Mouse (Mus musculus) heart, postnatal 25 days (tissue): Measurements from ENCODE around the gene Sdk2. TPM values are rescaled to one million over a fixed set of nuclear protein-coding genes. Genes with fewer than 3 reads are reported as not detected.

ENCODE experiments used
- DNase-seq: peaks from one replicate; pipeline ENCODE4 v3.0.0; 2022; ENCODE audit warnings: low spot score
- intact Hi-C: fragments of 180-260 bp; cut with DNase I; formaldehyde crosslinking; loops from one replicate; pipeline ENCODE4 v1.15.1; 2025
- total RNA-seq, 2 experiments: library from RNA; stranded (reverse); gene quantifications; 2 replicates each; pipeline ENCODE4 v1.2.3; 2021

Gene Sdk2
- 1 to 10 TPM; 1.2 to 2.0 TPM for total RNA-seq

DNA sequence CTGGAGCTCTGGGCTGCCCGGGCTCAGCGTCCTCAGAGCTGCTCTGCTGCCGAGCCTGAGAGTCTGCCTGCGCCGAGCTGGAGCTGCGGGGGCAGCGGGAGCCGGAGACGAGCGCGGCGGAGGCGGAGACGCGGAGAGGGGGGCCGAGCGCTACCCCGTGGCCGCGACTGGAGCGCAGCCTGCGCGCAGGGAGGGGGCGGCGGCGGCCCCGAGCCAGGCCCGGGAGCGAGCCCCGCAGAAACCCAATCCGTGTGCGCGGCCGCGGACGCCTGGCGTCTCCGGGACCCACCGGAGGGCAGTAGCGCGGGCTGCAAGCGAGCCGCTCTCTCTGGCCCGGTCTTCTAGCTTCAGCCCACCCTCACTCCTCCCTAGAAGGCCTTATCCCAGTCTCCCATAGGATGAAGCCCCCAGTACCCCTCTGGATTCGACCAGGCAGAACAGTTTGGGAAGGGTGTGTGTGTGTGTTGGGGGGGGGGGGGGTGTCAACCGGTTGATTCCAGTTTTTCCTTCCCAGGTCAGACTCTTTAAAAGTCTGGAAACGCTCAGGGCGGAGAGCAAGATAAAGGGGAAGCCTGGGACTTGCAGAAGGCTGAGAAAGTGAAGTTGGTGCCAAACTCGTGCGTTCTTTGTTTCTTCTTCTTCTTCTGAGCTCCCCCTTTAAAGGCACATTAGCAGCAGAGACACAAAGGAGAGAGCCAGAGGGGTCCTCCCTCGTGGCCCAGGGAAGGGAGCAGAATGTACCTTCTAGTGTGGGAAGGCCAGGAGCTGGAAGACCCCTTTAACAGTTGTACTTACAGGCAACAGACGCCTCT lies at the start of gene Sdk2:
Gene Sdk2 (minus strand): TSS at position 96 of the 812 bp plus-strand sequence.
- peak; percentile 31 for DNase-seq
- intact Hi-C loops = loop anchor here (5.0 kb wide), 1 partner anchor 200 kb away; no protein-coding TSS in a partner anchor

DNA sequence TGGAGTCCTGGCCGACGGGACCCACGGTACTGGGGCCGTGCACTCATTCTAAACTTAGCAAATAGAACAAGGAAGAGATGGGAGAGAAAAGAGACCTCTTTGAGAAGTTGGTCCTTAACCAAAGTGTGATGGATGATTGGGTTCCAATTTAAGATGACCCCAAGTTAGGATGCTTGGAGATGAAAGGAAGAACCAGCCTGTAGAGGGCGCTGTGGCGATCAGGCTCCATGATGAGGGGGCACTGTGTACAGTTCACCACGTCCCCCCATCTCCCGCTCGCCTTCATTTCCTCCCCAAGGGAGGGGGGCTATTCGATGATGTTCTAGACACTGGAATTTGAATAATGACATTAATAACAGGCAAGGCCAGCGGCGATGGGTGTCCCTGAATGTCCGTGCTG lies 48.2 kb upstream of the Sdk2 start:
- no peak for DNase-seq
- intact Hi-C loops = no loop called here

DNA sequence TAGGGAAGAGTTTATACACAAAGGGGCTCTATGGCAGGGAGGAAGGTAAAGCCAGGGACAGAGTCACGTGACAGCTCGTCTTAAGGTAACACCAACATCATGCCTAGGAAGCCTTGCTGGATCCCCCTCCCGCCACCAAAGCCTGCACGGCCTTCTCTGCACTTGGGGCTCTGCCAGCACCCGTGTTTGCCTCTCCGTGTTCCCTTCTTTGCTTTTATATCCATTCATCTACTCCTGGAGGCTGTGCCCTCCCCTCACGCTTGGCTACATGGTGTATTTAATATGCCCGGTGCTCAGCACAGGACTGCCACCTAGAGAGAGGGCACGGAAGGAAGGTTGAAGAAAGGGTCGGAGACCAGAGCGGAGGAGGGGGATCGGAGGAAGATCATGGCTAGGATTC lies 47.8 kb upstream of the Sdk2 start:
- intact Hi-C loops = no loop called here
- no peak for DNase-seq

DNA sequence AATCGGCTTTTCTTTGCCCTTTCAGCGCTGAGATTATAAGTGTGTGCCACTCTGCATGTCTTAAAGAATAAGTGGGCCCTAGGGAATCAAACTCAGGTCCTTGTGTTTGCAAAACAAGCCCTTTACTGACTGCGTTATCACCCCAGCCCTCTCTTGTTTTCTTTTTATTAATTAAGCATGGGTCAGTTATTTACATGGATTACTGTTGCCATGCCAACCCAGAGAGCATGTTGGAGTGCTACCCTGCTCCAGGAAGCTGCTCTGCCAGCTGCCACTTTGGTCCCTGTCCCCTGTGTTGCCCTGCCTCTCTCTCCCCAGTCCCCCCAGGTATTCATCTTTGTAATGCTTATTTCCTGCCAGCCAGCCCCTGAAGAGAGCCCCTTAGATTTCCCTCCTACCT lies 44.0 kb upstream of the Sdk2 start:
- intact Hi-C loops = no loop called here
- DNase-seq = no peak

DNA sequence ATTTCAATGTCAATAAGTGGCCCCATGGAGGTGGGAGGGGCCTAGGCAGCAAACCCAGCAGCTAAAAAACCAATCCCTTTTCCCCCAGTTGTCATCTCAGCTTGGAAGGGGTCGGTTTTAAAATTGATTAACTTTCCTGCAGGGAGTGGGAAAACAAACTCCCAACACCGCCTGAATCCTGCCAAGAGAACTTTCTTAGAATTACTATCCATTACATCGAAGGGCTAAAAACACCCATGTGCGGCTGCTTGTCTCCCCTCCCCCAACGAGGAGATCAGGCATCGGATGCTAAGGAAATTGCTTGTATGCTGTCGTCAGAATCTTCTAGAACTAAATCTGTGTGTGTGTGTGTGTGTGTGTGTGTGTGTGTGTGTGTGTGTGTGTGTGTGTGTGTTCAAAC lies 26.8 kb upstream of the Sdk2 start:
- intact Hi-C loops = no loop called here
- no peak for DNase-seq

DNA sequence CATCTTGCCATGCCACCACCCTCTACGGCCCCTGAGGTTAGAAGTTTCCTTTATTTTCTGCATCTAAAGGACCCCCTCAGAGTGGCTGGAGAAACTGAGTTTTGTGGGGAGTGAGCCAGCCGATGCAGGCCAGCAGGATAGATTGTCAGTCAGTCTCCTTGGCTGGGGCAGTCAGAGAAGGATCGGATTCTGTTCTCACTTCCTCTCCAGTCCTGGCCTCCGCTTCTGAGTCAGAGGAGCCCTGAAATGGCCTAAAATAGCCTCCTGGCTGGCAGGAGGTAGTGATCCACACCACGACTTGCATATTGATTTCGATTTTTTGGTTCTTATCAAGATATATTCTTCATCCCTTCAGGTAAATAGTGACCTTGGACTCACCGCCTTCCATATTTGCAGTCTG lies 26.3 kb upstream of the Sdk2 start:
- DNase-seq = no peak
- intact Hi-C loops = no loop called here

DNA sequence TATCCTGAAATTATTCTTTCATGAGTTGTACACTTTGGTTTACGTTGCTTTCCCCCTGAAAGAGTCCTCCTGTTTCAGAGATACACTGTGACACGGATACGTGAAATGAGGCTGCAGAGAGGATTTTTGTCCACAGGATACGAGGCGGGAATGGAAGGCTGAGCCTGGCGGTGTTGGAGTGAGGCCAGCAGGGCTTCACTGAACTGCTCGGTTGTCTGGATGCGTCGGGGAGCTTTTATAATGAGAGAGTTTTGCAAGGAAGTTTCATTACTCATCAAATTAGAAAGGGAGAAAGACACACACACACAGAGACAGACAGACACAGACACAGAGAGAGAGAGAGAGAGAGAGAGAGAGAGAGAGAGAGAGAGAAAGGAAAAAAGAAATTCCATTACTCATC lies 13.8 kb upstream of the Sdk2 start:
- intact Hi-C loops = no loop called here
- no peak for DNase-seq

DNA sequence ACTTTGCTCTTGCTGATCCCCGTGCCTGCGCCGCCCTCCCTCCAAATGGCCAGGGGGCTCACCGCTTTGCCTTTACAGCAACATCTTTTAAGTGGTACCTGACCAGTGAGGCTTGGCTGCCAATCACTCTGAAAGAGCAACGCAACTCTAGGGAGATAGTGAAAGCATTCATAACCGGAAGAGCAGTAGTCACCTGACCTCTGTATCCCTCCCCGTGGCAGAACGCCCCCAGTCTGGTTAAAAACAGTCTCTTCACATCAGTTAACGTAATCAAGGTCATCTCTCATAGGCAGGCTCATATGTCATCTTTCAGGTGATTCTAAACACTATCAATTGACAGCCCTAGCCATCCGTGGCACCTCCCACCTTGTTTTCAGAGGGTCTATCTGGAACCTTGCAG lies 5.8 kb upstream of the Sdk2 start:
- intact Hi-C loops = loop anchor here (5.0 kb wide), 1 partner anchor 565 kb away; no protein-coding TSS in a partner anchor
- DNase-seq = no peak

DNA sequence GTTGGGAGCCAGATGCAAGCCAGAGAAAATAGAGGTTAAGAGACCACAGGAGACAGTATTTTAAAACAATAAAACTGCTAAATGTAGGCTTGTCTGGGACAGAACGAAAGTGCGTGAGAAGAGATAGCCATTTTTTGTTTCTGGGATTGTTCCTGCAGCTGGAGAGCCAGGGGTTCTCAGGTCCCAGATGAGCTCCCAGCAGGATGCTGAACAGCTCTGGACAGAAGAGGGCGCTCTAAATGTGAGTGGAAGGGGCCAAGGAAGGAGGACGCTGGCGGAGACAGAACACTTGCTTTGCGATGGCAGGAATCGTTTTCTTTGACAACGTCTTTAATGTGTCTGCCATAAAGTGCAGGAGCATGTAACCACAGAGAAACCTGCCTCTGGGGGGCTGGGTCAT lies 5.2 kb upstream of the Sdk2 start:
- DNase-seq = no peak
- intact Hi-C loops = loop anchor here (5.0 kb wide), 1 partner anchor 565 kb away; no protein-coding TSS in a partner anchor

DNA sequence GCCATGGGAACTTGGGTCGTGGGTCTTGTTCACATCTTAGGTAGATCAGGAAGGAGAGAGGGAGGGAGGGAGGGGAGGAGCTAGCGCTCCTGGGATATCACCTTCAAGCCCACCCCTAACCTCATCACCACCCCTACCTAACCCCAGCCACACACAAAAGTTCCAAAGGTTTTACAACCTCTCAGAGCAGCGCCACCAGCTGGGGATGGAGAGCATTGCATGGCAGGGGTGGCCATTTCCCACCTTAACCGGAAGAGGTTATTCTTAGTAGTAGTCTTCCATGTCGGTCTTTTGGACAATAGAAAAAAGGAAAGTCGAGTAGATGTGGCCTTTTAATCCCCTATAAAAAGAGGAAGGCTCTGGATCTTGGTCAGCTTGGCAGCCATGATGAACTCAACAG lies 4.0 kb upstream of the Sdk2 start:
- intact Hi-C loops = loop anchor here (5.0 kb wide), 1 partner anchor 566 kb away; no protein-coding TSS in a partner anchor
- no peak for DNase-seq

DNA sequence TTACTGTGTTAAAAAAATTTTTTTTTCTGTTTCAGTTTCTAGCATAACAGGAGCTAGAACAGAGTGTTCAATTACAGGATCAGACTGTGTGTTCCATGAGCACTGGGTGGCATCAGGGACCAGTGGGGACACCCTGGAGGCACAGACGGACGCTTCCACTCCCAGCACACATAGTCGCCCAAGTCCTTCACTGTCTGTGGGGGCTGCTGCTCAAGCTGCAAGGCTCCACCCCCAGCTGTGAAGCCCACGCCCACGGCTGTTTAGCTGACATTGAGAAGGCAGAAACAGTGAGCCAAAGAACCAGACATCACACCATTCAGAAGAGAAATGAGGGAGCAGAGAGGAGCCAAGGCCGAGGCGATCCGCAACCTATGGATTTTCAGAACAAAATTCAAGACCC lies 3.3 kb upstream of the Sdk2 start:
- intact Hi-C loops = loop anchor here (5.0 kb wide), 1 partner anchor 567 kb away; no protein-coding TSS in a partner anchor
- no peak for DNase-seq

DNA sequence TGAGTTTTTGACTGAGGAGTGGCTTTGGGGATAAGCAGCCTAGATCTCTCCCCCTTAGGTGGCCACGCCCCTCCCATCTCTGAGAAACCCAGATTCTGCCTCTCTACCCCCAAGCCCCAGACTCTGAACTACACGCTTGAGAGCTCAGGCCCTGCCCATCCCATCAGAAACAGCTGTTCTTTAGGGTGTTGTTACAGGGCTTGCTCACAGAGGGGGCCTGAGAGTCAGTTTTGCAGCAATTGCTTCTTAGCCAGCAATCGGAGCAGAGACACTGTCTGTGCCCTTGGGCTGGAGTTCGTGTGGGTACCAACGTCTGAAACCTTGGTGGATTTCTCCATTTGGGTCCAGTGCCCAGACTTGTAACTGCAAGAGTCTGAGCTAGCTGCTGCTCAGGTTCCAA lies 1.5 kb upstream of the Sdk2 start:
- no peak for DNase-seq
- intact Hi-C loops = loop anchor here (2.0 to 5.0 kb wide), 2 partner anchors 201 to 216 kb away; no protein-coding TSS in a partner anchor

DNA sequence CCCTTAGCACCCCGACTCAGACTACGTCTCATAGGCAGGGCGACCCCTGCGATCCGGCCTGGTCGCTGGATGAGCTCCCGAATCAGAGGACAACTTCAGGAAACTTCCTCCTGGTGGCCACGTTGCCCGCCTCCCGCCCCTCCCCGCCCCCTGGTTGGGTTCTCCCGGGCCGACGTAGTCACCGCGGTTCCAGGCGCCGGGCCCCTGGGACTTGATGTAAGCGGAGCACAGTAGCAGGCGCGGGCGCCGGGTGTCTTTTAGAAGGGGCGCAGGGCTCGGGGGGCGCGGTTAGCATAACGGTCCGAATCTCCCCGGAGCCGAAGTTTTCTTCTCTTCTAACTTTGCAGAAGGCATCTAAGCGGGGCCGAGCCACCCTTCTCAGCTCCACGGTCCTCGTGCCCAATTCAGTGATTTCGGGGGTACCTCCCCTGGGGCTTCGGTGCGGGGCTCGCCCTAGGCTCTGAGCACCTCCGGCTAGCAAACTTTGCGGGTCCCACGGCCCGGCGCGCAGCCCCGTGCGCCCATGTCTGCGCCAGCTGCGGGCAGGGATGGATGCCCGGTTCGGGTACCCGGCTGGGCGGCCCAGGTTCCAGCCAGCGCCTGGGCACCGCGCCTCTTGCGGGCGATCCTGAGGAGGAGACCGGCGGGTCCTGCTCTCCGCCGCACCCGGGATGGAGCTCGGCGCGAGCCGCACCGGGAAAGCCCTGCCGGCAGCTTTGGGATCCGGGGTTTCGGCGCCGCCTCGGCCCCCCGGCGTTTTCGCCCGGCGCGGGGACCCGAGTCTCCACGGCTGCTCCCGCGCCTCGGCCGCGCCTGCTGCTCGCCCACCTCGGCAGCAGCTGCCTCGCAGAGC lies 522 bp downstream of the Sdk2 start:
- DNase-seq = no peak
- intact Hi-C loops = loop anchor here (5.0 kb wide), 1 partner anchor 199 kb away; no protein-coding TSS in a partner anchor

DNA sequence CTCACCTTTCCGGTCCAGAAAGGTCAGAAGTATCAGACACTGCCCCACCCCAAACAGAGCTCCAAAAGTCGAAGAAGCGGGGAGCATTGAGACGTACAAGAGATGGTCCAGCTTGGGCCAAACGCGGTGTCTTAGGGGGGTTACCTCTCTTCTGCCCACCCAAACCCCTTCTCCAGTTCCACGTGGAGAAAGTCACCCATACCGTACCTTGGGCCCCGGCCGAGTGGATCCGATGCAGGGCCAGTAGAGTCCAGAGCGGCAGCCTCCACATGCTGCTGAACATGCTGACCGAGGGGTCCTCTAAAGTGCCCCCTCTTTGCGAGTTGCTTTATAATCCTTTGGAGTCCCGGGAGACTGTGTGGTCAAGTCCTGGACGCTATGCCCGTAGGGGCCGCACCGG lies 1.2 kb downstream of the Sdk2 start:
- intact Hi-C loops = loop anchor here (5.0 kb wide), 1 partner anchor 198 kb away; no protein-coding TSS in a partner anchor
- no peak for DNase-seq

DNA sequence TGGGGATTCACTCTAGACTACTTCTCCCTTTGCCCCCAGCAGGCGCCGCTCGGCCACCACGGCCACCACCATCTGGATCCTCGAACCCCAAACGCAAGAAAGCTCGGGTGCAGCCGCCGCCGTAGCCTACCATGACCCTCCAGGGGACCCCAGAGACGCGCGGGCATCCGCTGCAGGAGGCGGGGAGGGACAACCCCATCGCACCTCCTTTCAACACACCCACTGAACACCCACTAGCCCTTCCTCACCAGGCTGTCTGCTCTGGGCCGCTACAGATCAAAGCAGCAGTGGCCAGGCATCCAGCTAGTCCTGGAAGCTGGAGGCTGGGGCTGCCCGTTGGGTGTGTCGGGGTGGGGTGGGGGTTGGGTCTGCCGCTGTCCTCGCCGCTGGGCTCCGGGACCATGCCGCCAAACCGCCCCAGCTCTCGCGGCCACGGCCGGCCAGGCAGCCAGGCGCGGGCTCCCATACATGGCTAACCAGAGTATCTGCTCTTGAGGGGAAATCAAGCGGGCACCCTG lies 1.9 kb downstream of the Sdk2 start:
- no peak for DNase-seq
- intact Hi-C loops = loop anchor here (5.0 kb wide), 1 partner anchor 198 kb away; no protein-coding TSS in a partner anchor

DNA sequence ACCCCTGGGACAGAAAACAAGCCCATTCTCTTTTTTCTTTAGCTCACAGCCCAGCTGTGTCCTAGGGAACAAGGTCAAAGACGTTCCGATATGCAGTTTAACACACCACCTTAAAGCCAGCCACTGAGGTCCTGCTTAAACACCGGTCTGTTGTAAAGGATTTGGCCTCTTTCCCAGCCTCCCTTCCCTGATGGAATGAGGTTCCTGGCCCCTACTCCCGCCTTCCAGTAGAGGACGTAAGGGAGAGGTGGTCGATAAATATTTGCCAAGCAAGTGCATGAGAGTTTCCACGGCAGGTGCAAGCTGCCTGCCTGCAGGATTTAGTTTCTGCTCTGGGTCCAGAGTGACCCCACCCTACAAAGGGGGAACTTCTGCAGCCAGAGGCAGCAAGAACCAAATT lies 4.9 kb downstream of the Sdk2 start:
- no peak for DNase-seq
- intact Hi-C loops = no loop called here

DNA sequence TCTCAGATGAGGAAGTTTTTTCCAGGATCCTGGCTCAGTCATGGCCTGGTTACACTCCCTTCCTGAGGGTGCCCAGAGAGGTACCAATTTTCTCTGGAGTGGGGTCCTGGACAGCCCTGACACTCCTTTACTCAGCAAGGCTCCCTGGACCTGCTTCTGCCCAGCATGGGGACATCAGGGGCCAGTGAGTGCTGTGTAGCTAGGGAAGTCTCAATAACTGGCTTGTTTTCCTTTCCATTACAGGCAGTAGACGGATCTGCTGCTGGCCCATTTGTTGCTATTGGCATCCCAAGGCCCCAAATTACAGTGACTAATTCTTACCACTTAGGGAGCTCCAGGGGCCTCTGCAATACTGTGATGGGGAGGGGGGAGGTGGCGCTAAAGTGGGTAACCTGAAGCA lies 5.6 kb downstream of the Sdk2 start:
- DNase-seq = no peak

DNA sequence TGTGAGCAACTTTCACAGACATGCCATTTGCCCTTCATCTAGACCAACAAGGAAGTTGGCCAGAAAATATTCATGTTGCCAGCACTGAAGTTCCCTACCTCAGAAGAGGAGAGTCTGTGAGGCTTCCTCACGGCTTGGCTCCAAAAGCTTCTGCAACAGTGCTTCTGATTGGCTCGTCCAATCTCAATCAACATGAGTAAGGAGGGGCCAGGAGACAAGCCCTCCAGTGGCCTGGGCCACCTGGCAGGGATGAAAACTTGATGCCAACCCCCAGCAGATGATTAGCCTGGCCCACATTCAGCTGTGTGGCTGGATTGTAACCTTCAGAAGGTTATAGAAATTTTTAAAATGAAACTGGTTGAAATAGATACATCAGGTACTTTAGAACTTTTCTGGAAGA lies 10.5 kb downstream of the Sdk2 start:
- intact Hi-C loops = no loop called here
- DNase-seq = no peak

More for the DNA sequence above, 5.6 kb downstream of the Sdk2 start:
- intact Hi-C loops = no loop called here

DNA sequence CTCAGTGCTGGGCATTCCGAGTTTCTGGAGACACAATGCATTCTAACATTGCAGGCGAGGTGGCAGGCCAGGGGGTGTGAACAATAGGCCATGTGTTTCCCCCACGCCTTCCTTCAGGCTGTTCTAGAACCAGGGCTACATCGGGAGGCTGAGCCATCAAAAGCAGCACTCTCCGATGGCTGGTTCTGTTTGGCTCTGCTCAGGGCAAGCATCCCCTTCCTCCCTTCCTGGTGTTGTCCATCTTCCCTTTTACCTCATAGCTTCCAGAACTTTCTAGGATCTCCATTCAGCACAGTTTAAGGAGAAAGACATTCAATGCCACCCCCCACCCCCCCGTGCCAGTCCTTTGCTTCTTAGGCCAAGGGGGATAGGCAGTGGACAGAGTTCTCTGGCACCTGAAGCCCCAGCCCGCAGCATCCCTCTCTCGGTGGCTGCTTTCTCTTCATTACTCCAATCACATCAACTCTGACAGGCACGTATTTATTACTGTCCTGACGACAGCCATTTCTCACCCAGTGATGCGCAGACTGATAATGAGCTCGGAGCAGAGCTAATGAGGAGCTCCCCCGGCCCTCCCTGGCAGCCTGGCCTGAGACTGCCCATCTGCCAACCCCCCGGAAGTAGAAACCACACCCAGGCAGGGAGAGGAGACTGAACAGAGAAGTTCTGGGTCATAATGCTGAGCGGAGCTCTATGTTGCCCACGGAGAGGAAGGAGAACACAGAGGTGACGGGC lies 12.1 kb downstream of the Sdk2 start:
- intact Hi-C loops = no loop called here
- no peak for DNase-seq

DNA sequence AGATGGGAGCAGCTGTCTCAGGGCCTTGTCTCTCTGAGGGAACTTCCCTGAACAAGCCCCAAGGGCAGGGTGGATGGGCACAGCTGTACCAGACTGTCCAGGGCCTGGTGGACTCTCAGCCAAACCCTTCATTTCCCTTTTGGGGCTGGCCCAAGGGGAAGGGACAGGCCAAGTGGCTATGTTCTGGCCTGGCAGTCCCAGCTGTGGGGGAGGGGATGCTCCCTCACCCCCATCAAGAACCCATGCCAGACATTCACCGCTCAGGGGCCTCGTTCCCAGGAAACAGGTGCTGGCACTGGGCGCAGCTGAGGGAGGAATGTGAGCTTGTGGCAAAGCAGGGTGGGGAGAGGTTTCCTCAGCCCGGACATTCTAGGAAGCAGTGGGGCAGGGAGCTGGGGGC lies 15.5 kb downstream of the Sdk2 start:
- intact Hi-C loops = no loop called here
- no peak for DNase-seq
